Mouse (Mus musculus) brain, embryonic 14.5 days (tissue): ENCODE measurements around the gene Bcl10.

Source experiments
- CTCF ChIP-seq: fragments of 200-500 bp; IDR thresholded peaks from 2 replicates; pipeline ENCODE4 v1.5.1; 2012; ENCODE audit warnings: inconsistent platforms, mild to moderate bottlenecking, moderate library complexity, borderline replicate concordance; ENCODE audit not compliant: insufficient read depth, insufficient read length; ENCODE audit errors: extremely low read depth
- POLR2A ChIP-seq: fragments of 200-500 bp; IDR thresholded peaks from 2 replicates; pipeline ENCODE4 v1.6.1; 2012; ENCODE audit warnings: mild to moderate bottlenecking, inconsistent platforms, borderline replicate concordance; ENCODE audit not compliant: poor library complexity, insufficient read depth, insufficient read length, severe bottlenecking; ENCODE audit errors: extremely low read depth

GRCm38 (mm10) chr3:145876120-145876519, 46.5 kb upstream of the Bcl10 start:
- no peak for TF ChIP-seq POLR2A
- TF ChIP-seq CTCF: no peak
